Comparison of ENCODE assay signal across 10 mouse cellular contexts in the genomic region with DNA sequence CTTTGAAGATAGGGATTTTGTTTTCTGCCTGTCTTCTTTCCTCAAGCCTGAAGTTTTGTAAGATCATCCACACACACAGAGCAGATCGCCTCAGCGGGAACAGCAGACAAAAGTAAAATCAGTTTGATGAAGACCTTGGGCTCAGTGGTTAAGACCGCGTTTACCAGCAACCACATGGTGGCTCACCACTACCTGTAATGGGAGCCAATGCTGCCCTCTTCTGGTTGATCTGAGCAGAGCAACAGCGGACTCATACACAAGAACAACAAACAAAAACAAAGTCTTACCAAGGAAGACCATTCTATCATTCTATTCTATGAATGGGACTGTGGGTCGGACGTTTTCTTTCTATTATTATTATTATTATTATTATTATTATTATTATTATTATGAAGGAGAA. TPM values are rescaled to one million over a fixed set of nuclear protein-coding genes. Genes with fewer than 3 reads are reported as not detected.
A peak's percentile ranks its signal among the peaks of the same experiment; 100 is the strongest.
DNase-seq lines count a peak whose midpoint lies in the region; ATAC-seq and TF ChIP-seq lines count a peak whose summit lies in the region.
"Had no signal": no experiment of that assay in that cellular context is flagged by ENCODE, and none has a peak within 500 bp of the region (broad histone marks: within the 10 kb centered on the region; RNA-seq: fewer than 3 reads in every experiment).

No protein-coding gene starts in this region.

- H3K9ac ChIP-seq in hindbrain, embryonic 12.5 days = no peak overlapping the region
- H3K9ac ChIP-seq in embryonic facial prominence, embryonic 14.5 days (ENCODE audit: low read depth, low read length) = no peak overlapping the region
- no peak overlapping the region for H3K9ac ChIP-seq in kidney, postnatal 0 days (ENCODE audit: low read depth, low read length)
- no peak overlapping the region for H3K9ac ChIP-seq in lung, postnatal 0 days (replicated peaks; ENCODE audit: low read depth)
- H3K9ac ChIP-seq: embryonic facial prominence, embryonic 15.5 days; limb, embryonic 15.5 days had no signal

- peak; percentile 70 for DNase-seq in hindbrain, embryonic 10.5 days (ENCODE audit: low spot score)
- peak; percentile 79 for DNase-seq in adrenal gland, postnatal 14 days
- DNase-seq in embryonic facial prominence, embryonic 14.5 days (ENCODE audit: low spot score) = peak; percentile 58
- peak; percentile 75 for DNase-seq in kidney, postnatal 0 days (ENCODE audit: low spot score)
- peak; percentile 76 for DNase-seq in lung, postnatal 0 days (ENCODE audit: low spot score)
- DNase-seq in spleen, postnatal 36 days (ENCODE audit: low spot score in 2 of 2) = peak; percentile 31 to 45

- TF ChIP-seq CTCF in kidney, postnatal 0 days (IDR thresholded peaks at IDR 0.05; ENCODE audit: low read depth) = peak; percentile 88
- peak; percentile 90 for TF ChIP-seq CTCF in lung, postnatal 0 days (IDR thresholded peaks at IDR 0.05)

- H3K4me2 ChIP-seq in hindbrain, embryonic 12.5 days (replicated peaks) = no peak overlapping the region
- no peak overlapping the region for H3K4me2 ChIP-seq in embryonic facial prominence, embryonic 14.5 days (ENCODE audit: low read depth, low read length)
- no peak overlapping the region for H3K4me2 ChIP-seq in kidney, postnatal 0 days (ENCODE audit: low read length)
- H3K4me2 ChIP-seq in lung, postnatal 0 days (replicated peaks; ENCODE audit: low read depth, low read length) = no peak overlapping the region
- H3K4me2 ChIP-seq: embryonic facial prominence, embryonic 15.5 days; limb, embryonic 15.5 days had no signal

- ATAC-seq in hindbrain, embryonic 12.5 days (ENCODE audit: low FRiP score) = no peak
- ATAC-seq in CD4-positive, CD25-positive, alpha-beta regulatory T cell, adult 4 months = peak; percentile 88
- no peak for ATAC-seq in embryonic facial prominence, embryonic 14.5 days (ENCODE audit: low read depth)
- no peak for ATAC-seq in kidney, postnatal 0 days (replicated peaks; ENCODE audit: low FRiP score, low read depth)
- peak; percentile 62 for ATAC-seq in lung, postnatal 0 days

- H3K4me3 ChIP-seq in hindbrain, embryonic 10.5 days = no peak overlapping the region
- H3K4me3 ChIP-seq in hindbrain, embryonic 12.5 days = no peak overlapping the region
- no peak overlapping the region for H3K4me3 ChIP-seq in embryonic facial prominence, embryonic 14.5 days (ENCODE audit: low read depth, low read length)
- no peak overlapping the region for H3K4me3 ChIP-seq in kidney, postnatal 0 days (replicated peaks; ENCODE audit: low read depth, low read length)
- no peak overlapping the region for H3K4me3 ChIP-seq in lung, postnatal 0 days (ENCODE audit: low read depth, low read length)
- H3K4me3 ChIP-seq: embryonic facial prominence, embryonic 15.5 days; limb, embryonic 15.5 days had no signal

- H3K4me1 ChIP-seq in hindbrain, embryonic 10.5 days (replicated peaks) = peaks cover 15% of the 10 kb centered on the region
- H3K4me1 ChIP-seq in hindbrain, embryonic 12.5 days = peaks cover 13% of the 10 kb centered on the region
- no peaks in the 10 kb centered on the region for H3K4me1 ChIP-seq in embryonic facial prominence, embryonic 14.5 days (ENCODE audit: control insufficient read depth, insufficient read depth, low read length)
- H3K4me1 ChIP-seq in kidney, postnatal 0 days (replicated peaks; ENCODE audit: insufficient read depth, low read length) = no peaks in the 10 kb centered on the region
- no peaks in the 10 kb centered on the region for H3K4me1 ChIP-seq in lung, postnatal 0 days (ENCODE audit: insufficient read depth, low read depth, low read length)
- H3K4me1 ChIP-seq: embryonic facial prominence, embryonic 15.5 days; limb, embryonic 15.5 days had no signal

- 29% methylated on average over 7 of the region's 7 CpGs for WGBS in hindbrain, embryonic 10.5 days
- WGBS in hindbrain, embryonic 12.5 days = 36% methylated on average over 7 of the region's 7 CpGs
- 31% methylated on average over 7 of the region's 7 CpGs for WGBS in embryonic facial prominence, embryonic 14.5 days
- WGBS in kidney, postnatal 0 days = 31% methylated on average over 7 of the region's 7 CpGs
- WGBS in lung, postnatal 0 days = 28% methylated on average over 7 of the region's 7 CpGs

- H3K36me3 ChIP-seq in hindbrain, embryonic 10.5 days = 0 out of 2 replicates have a peak, but pooled peaks cover under 1% of the 10 kb centered on the region
- H3K36me3 ChIP-seq in hindbrain, embryonic 12.5 days = no peaks in the 10 kb centered on the region
- H3K36me3 ChIP-seq in embryonic facial prominence, embryonic 14.5 days (ENCODE audit: control insufficient read depth, insufficient read depth, low read length) = no peaks in the 10 kb centered on the region
- H3K36me3 ChIP-seq in kidney, postnatal 0 days (ENCODE audit: insufficient read depth, low read length) = no peaks in the 10 kb centered on the region
- no peaks in the 10 kb centered on the region for H3K36me3 ChIP-seq in lung, postnatal 0 days (ENCODE audit: insufficient read depth, low read length)
- H3K36me3 ChIP-seq: embryonic facial prominence, embryonic 15.5 days; limb, embryonic 15.5 days had no signal

- no peaks in the 10 kb centered on the region for H3K27me3 ChIP-seq in hindbrain, embryonic 10.5 days (ENCODE audit: insufficient read depth, poor library complexity, severe bottlenecking)
- no peaks in the 10 kb centered on the region for H3K27me3 ChIP-seq in hindbrain, embryonic 12.5 days
- H3K27me3 ChIP-seq in embryonic facial prominence, embryonic 14.5 days (replicated peaks; ENCODE audit: control insufficient read depth, insufficient read depth, low read length) = no peaks in the 10 kb centered on the region
- H3K27me3 ChIP-seq in kidney, postnatal 0 days (ENCODE audit: insufficient read depth, low read length) = no peaks in the 10 kb centered on the region
- no peaks in the 10 kb centered on the region for H3K27me3 ChIP-seq in lung, postnatal 0 days (replicated peaks; ENCODE audit: insufficient read depth, low read length)
- H3K27me3 ChIP-seq: embryonic facial prominence, embryonic 15.5 days; limb, embryonic 15.5 days had no signal

- H3K9me3 ChIP-seq in hindbrain, embryonic 10.5 days = 0 out of 2 replicates have a peak, but pooled peaks cover 3% of the 10 kb centered on the region
- no peaks in the 10 kb centered on the region for H3K9me3 ChIP-seq in hindbrain, embryonic 12.5 days (replicated peaks)
- H3K9me3 ChIP-seq in embryonic facial prominence, embryonic 14.5 days (ENCODE audit: control insufficient read depth, low read length) = no peaks in the 10 kb centered on the region
- no peaks in the 10 kb centered on the region for H3K9me3 ChIP-seq in kidney, postnatal 0 days (replicated peaks; ENCODE audit: low read length)
- no peaks in the 10 kb centered on the region for H3K9me3 ChIP-seq in lung, postnatal 0 days (ENCODE audit: low read length)
- H3K9me3 ChIP-seq: embryonic facial prominence, embryonic 15.5 days; limb, embryonic 15.5 days had no signal

- no peak overlapping the region for H3K27ac ChIP-seq in hindbrain, embryonic 10.5 days
- no peak overlapping the region for H3K27ac ChIP-seq in hindbrain, embryonic 12.5 days
- no peak overlapping the region for H3K27ac ChIP-seq in embryonic facial prominence, embryonic 14.5 days (replicated peaks; ENCODE audit: low read depth, low read length)
- no peak overlapping the region for H3K27ac ChIP-seq in kidney, postnatal 0 days
- no peak overlapping the region for H3K27ac ChIP-seq in lung, postnatal 0 days (ENCODE audit: low read length)
- H3K27ac ChIP-seq: embryonic facial prominence, embryonic 15.5 days; limb, embryonic 15.5 days had no signal

- TF ChIP-seq EP300 in lung, postnatal 0 days (IDR thresholded peaks at IDR 0.05) = no peak

RNA-seq across cellular contexts. Expression of a gene that starts 27.0 kb away (rescaled TPM):
- polyA plus RNA-seq in hindbrain, embryonic 10.5 days (2016; fragmentation: Nextera tagmentation; extraction: Ambion mirVana) = 295 and 311 TPM in 2 replicates
- polyA plus RNA-seq in hindbrain, embryonic 12.5 days (2016; fragmentation: Nextera tagmentation; extraction: Ambion mirVana) = 241 and 269 TPM in 2 replicates
- 100 to 1,000 TPM in 1 of 2 experiments, 10 to 100 TPM in 1; 63.8 to 113 TPM for polyA plus RNA-seq in CD4-positive, CD25-positive, alpha-beta regulatory T cell, adult 4 months (2017; shearing (Covaris generic))
- 155 and 158 TPM in 2 replicates for total RNA-seq in adrenal gland, postnatal 14 days (2021)
- polyA plus RNA-seq in embryonic facial prominence, embryonic 14.5 days (2014; fragmentation: Nextera tagmentation; extraction: Ambion mirVana) = 282 and 304 TPM in 2 replicates
- 289 and 348 TPM in 2 replicates for polyA plus RNA-seq in kidney, postnatal 0 days (2015; fragmentation: Nextera tagmentation; extraction: Ambion mirVana)
- polyA plus RNA-seq in lung, postnatal 0 days (2015; fragmentation: Nextera tagmentation; extraction: Ambion mirVana) = 158 and 175 TPM in 2 replicates

RNA-seq across cellular contexts. Expression of a gene that starts 27.1 kb away (rescaled TPM):
- 47.6 and 61.6 TPM in 2 replicates for polyA plus RNA-seq in hindbrain, embryonic 10.5 days (2016; fragmentation: Nextera tagmentation; extraction: Ambion mirVana)
- 48.1 and 53.9 TPM in 2 replicates for polyA plus RNA-seq in hindbrain, embryonic 12.5 days (2016; fragmentation: Nextera tagmentation; extraction: Ambion mirVana)
- 10 to 100 TPM; 63.6 to 82.0 TPM for polyA plus RNA-seq in CD4-positive, CD25-positive, alpha-beta regulatory T cell, adult 4 months (2017; shearing (Covaris generic))
- total RNA-seq in adrenal gland, postnatal 14 days (2021) = 21.7 and 23.6 TPM in 2 replicates
- polyA plus RNA-seq in embryonic facial prominence, embryonic 14.5 days (2014; fragmentation: Nextera tagmentation; extraction: Ambion mirVana) = 36.7 and 39.4 TPM in 2 replicates
- polyA plus RNA-seq in kidney, postnatal 0 days (2015; fragmentation: Nextera tagmentation; extraction: Ambion mirVana) = 24.1 and 27.7 TPM in 2 replicates
- 15.2 and 20.1 TPM in 2 replicates for polyA plus RNA-seq in lung, postnatal 0 days (2015; fragmentation: Nextera tagmentation; extraction: Ambion mirVana)

RNA-seq across cellular contexts. Expression of a gene that starts 28.5 kb away (rescaled TPM):
- polyA plus RNA-seq in hindbrain, embryonic 10.5 days (2016; fragmentation: Nextera tagmentation; extraction: Ambion mirVana) = 55.8 and 59.0 TPM in 2 replicates
- polyA plus RNA-seq in hindbrain, embryonic 12.5 days (2016; fragmentation: Nextera tagmentation; extraction: Ambion mirVana) = 72.2 and 77.7 TPM in 2 replicates
- 10 to 100 TPM; 56.8 to 71.9 TPM for polyA plus RNA-seq in CD4-positive, CD25-positive, alpha-beta regulatory T cell, adult 4 months (2017; shearing (Covaris generic))
- 174 and 200 TPM in 2 replicates for total RNA-seq in adrenal gland, postnatal 14 days (2021)
- polyA plus RNA-seq in embryonic facial prominence, embryonic 14.5 days (2014; fragmentation: Nextera tagmentation; extraction: Ambion mirVana) = 73.3 and 77.1 TPM in 2 replicates
- 131 and 134 TPM in 2 replicates for polyA plus RNA-seq in kidney, postnatal 0 days (2015; fragmentation: Nextera tagmentation; extraction: Ambion mirVana)
- polyA plus RNA-seq in lung, postnatal 0 days (2015; fragmentation: Nextera tagmentation; extraction: Ambion mirVana) = 194 and 216 TPM in 2 replicates

RNA-seq across cellular contexts. Expression of a gene that starts 55.4 kb away (rescaled TPM):
- 127 and 154 TPM in 2 replicates for polyA plus RNA-seq in hindbrain, embryonic 10.5 days (2016; fragmentation: Nextera tagmentation; extraction: Ambion mirVana)
- 132 and 134 TPM in 2 replicates for polyA plus RNA-seq in hindbrain, embryonic 12.5 days (2016; fragmentation: Nextera tagmentation; extraction: Ambion mirVana)
- 100 to 1,000 TPM; 245 TPM for polyA plus RNA-seq in CD4-positive, CD25-positive, alpha-beta regulatory T cell, adult 4 months (2017; shearing (Covaris generic))
- total RNA-seq in adrenal gland, postnatal 14 days (2021) = 63.3 and 67.8 TPM in 2 replicates
- 102 and 118 TPM in 2 replicates for polyA plus RNA-seq in embryonic facial prominence, embryonic 14.5 days (2014; fragmentation: Nextera tagmentation; extraction: Ambion mirVana)
- 130 and 132 TPM in 2 replicates for polyA plus RNA-seq in kidney, postnatal 0 days (2015; fragmentation: Nextera tagmentation; extraction: Ambion mirVana)
- polyA plus RNA-seq in lung, postnatal 0 days (2015; fragmentation: Nextera tagmentation; extraction: Ambion mirVana) = 93.9 and 103 TPM in 2 replicates

Comparison
In these comparisons a context has a peak if more than half of its experiments do, and no peak if none do; other contexts are left out.
1. ATAC-seq: peak in CD4-positive, CD25-positive, alpha-beta regulatory T cell, adult 4 months (single experiment) and lung, postnatal 0 days (single experiment); none in hindbrain, embryonic 12.5 days (single experiment), embryonic facial prominence, embryonic 14.5 days (single experiment) and kidney, postnatal 0 days (single experiment).
2. Peak in every context shown above with its lines, with median percentiles within 50 percentile points of each other: DNase-seq.